Mouse (Mus musculus): ENCODE data around the gene Tlr4.

DNA sequence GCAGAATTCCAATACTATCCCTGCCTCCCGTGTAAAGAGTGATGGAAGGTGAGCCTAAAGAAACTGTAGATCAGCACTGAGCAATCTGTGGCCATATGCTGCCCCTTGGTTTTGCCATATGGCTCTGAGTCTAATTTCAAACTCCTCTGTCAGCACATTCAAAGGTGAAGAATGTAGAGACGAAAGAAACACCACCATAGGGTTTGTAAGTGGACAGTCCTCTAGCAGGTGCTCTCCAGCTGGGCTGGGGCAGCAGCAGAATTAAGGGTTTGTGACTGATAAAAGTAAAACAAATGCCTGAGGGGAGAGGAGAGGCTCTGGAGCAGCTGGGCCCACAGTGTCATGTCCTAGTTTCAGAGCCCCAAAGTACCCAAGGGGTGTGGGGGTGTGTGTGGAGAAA, 6.2 kb upstream of the Tlr4 start:
- no peak for TF ChIP-seq EP300 (IDR thresholded peaks at IDR 0.05; ENCODE audit: low read depth)
- no peak for TF ChIP-seq CTCF (IDR thresholded peaks at IDR 0.05; ENCODE audit: low read depth)
